Mouse (Mus musculus) liver, embryonic 12.5 days (tissue): ENCODE results near the gene Itga10. TPM values are rescaled to one million over a fixed set of nuclear protein-coding genes. Genes with fewer than 3 reads are reported as not detected.
"Not testable (repeated sequence)": the region's sequence is repeated elsewhere in the genome, so short reads cannot be mapped to it uniquely, and the experiment has no call there.

Experiments used
- ATAC-seq: fragments of 200-750 bp; cut with Nextera tagmentation; 2 replicates; pipeline ENCODE4 v1.8.0; 2017; ENCODE audit warnings: moderate number of reproducible peaks, mild to moderate bottlenecking, moderate library complexity
- H3K27ac ChIP-seq: fragments of 300-500 bp; sonication (generic); 2 replicates; pipeline ENCODE4 v1.5.1; 2016; ENCODE audit warnings: mild to moderate bottlenecking
- H3K27me3 ChIP-seq: fragments of 300-500 bp; sonication (generic); replicated peaks from 2 replicates; pipeline ENCODE4 v1.6.1; 2016; ENCODE audit warnings: mild to moderate bottlenecking, moderate library complexity
- H3K36me3 ChIP-seq: fragments of 300-500 bp; sonication (generic); 2 replicates; pipeline ENCODE4 v1.6.1; 2016; ENCODE audit warnings: mild to moderate bottlenecking, moderate library complexity
- H3K4me1 ChIP-seq: fragments of 300-500 bp; sonication (generic); 2 replicates; pipeline ENCODE4 v1.6.1; 2016
- H3K4me2 ChIP-seq: fragments of 300-500 bp; sonication (generic); 2 replicates; pipeline ENCODE4 v1.6.1; 2016; ENCODE audit warnings: mild to moderate bottlenecking, moderate library complexity
- H3K4me3 ChIP-seq: fragments of 300-500 bp; sonication (generic); 2 replicates; pipeline ENCODE4 v1.5.1; 2016; ENCODE audit warnings: mild to moderate bottlenecking, moderate library complexity
- H3K9ac ChIP-seq: fragments of 300-500 bp; sonication (generic); 2 replicates; pipeline ENCODE4 v1.6.1; 2016; ENCODE audit warnings: mild to moderate bottlenecking, moderate library complexity
- H3K9me3 ChIP-seq: fragments of 300-500 bp; sonication (generic); replicated peaks from 2 replicates; pipeline ENCODE4 v1.6.1; 2016; ENCODE audit warnings: mild to moderate bottlenecking, moderate library complexity
- WGBS: fragments of 180-500 bp; shearing (Covaris S2); methylation state at CpG from one replicate; pipeline ENCODE4 v1.1.7; 2016; ENCODE audit not compliant: insufficient replicate concordance; 5-methylcytosine and 5-hydroxymethylcytosine counted together
- polyA plus RNA-seq: library from polyadenylated mRNA; unstranded; fragments of >200 nt; fragmentation: Nextera tagmentation; extraction: Ambion mirVana; gene quantifications from 2 replicates; pipeline ENCODE4 v1.2.1, GENCODE M21; 2016

Gene Itga10
- polyA plus RNA-seq, 1 experiment from 2014 or later, result 0.30 TPM

GRCm38 (mm10) chr3:96635906-96636305 is 9.5 kb upstream of the Itga10 start:
- Histone ChIP-seq H3K9ac (peak overlapping the region; percentile 97), H3K27me3 (no peaks in the 10 kb centered on the region), H3K9me3 (no peaks in the 10 kb centered on the region), H3K27ac (peak overlapping the region; percentile 85), H3K4me3 (peak overlapping the region; percentile 90), H3K4me2 (peak overlapping the region; percentile 91), H3K36me3 (peaks cover 63% of the 10 kb centered on the region), H3K4me1 (peaks cover 43% of the 10 kb centered on the region)
- WGBS, result 8% methylated on average over 15 of the region's 15 CpGs
- peak; percentile 23; the same call in 1 of the 2 replicates for ATAC-seq

GRCm38 (mm10) chr3:96636448-96636847 is 8.9 kb upstream of the Itga10 start:
- Histone ChIP-seq H3K36me3 (peaks cover 63% of the 10 kb centered on the region), H3K4me2 (peak overlapping the region; percentile 91), H3K9ac (peak overlapping the region; percentile 97), H3K27ac (peak overlapping the region; percentile 85; the same call in 1 of the 2 replicates), H3K9me3 (no peaks in the 10 kb centered on the region), H3K27me3 (no peaks in the 10 kb centered on the region), H3K4me1 (peaks cover 37% of the 10 kb centered on the region), H3K4me3 (peak overlapping the region; percentile 90)
- ATAC-seq, result no peak
- 49% methylated on average over 11 of the region's 11 CpGs for WGBS

- ATAC-seq, result no peak
- Histone ChIP-seq H3K36me3 (peaks cover 56% of the 10 kb centered on the region), H3K4me1 (peaks cover 27% of the 10 kb centered on the region), H3K4me3 (no peak overlapping the region), H3K9ac (no peak overlapping the region), H3K4me2 (no peak overlapping the region), H3K27ac (no peak overlapping the region), H3K9me3 (no peaks in the 10 kb centered on the region), H3K27me3 (no peaks in the 10 kb centered on the region)
- WGBS, result 52% methylated on average over 1 of the region's 1 CpGs
Measured at GRCm38 (mm10) chr3:96639219-96639618, 6.2 kb upstream of the Itga10 start.

DNA sequence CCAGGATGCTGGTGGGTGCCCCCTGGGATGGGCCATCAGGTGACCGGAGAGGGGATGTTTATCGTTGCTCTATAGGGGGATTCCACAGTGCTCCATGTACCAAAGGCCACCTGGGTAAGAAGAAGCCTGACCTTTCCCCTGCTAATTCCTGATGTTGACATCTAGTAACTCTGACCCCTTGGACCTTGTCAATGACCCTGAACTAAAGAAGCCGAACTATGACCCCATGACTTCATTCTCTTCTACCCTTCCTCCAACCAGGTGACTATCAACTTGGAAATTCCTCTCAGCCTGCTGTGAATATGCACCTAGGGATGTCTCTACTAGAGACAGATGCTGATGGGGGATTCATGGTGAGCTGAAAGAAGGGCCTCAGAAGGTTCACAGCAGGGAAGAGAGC is 2.0 kb downstream of the Itga10 start:
- H3K36me3 ChIP-seq, result peaks cover 17% of the 10 kb centered on the region
- H3K9me3 ChIP-seq, result no peaks in the 10 kb centered on the region
- no peaks in the 10 kb centered on the region for H3K27me3 ChIP-seq
- no peaks in the 10 kb centered on the region for H3K4me1 ChIP-seq
- no peak overlapping the region for H3K4me3 ChIP-seq
- H3K9ac ChIP-seq, result no peak overlapping the region
- H3K4me2 ChIP-seq, result no peak overlapping the region
- WGBS, result 74% methylated on average over 3 of the region's 3 CpGs
- H3K27ac ChIP-seq, result no peak overlapping the region
- ATAC-seq, result no peak

- Histone ChIP-seq H3K36me3 (no peaks in the 10 kb centered on the region), H3K9ac (no peak overlapping the region), H3K9me3 (no peaks in the 10 kb centered on the region), H3K4me3 (no peak overlapping the region), H3K27ac (no peak overlapping the region), H3K4me2 (no peak overlapping the region), H3K27me3 (peaks cover 3% of the 10 kb centered on the region; the same call in 1 of the 2 replicates), H3K4me1 (peaks cover 10% of the 10 kb centered on the region)
- WGBS, result 57% methylated on average over 2 of the region's 2 CpGs
- no peak for ATAC-seq
Measured at GRCm38 (mm10) chr3:96660901-96661300, 15.5 kb downstream of the Itga10 start.

GRCm38 (mm10) chr3:96662731-96663316 is 17.4 kb downstream of the Itga10 start:
- H3K4me2 ChIP-seq, result no peak overlapping the region; the same call in 1 of the 2 replicates
- no peak overlapping the region for H3K4me3 ChIP-seq
- no peak overlapping the region for H3K9ac ChIP-seq
- H3K4me1 ChIP-seq, result peaks cover 10% of the 10 kb centered on the region
- H3K36me3 ChIP-seq, result no peaks in the 10 kb centered on the region
- H3K27ac ChIP-seq, result no peak overlapping the region
- H3K9me3 ChIP-seq, result no peaks in the 10 kb centered on the region
- peaks cover 12% of the 10 kb centered on the region; the same call in 1 of the 2 replicates for H3K27me3 ChIP-seq
- no peak for ATAC-seq
- 63% methylated on average over 8 of the region's 8 CpGs for WGBS

DNA sequence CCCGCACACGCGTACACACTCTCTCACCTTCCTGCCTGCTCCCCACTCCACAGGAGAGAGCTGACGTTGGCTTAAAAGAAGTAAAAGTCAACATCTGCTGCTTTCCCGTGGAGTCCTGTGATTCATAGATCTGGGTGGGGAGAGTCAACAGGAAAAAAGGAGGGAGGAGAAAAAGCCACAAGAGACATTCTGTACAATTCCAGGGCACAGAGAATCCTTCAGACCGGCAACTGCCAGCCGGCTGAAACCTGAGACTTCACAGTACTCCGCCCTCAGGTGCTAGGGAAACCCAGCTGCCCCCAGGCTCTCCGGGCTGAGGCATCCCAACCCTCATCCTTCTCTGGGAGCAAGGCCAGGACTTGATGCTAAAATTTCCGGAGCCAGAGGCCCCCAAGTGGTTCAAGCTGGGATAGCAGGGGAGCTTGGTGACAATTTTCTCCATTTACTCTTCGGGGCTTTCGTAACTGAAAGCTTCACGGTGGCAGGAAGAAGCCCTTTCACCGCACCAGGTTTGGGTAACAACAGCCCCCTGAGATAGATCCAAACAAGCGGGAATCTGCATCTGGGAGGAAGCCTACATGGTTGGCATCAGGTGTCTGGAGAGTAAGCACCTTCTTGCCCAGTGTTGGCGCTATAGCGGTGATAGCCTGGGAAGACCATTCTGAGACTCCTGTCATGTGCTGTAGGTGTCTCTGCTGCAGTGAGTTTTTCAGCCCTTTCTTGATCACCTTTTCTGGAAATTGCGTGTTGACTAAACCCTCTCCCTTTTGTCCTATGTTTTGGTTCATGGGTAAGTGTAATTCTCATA is 18.3 kb downstream of the Itga10 start:
- H3K27me3 ChIP-seq, result peaks cover 12% of the 10 kb centered on the region; the same call in 1 of the 2 replicates
- no peak for ATAC-seq
- no peaks in the 10 kb centered on the region for H3K36me3 ChIP-seq
- 11% methylated on average over 18 of the region's 18 CpGs for WGBS
- H3K4me1 ChIP-seq, result peaks cover 10% of the 10 kb centered on the region
- H3K9ac ChIP-seq, result no peak overlapping the region; the same call in 1 of the 2 replicates
- peak overlapping the region; percentile 29 for H3K4me3 ChIP-seq
- H3K9me3 ChIP-seq, result no peaks in the 10 kb centered on the region
- H3K4me2 ChIP-seq, result peak overlapping the region; percentile 66
- H3K27ac ChIP-seq, result no peak overlapping the region

DNA sequence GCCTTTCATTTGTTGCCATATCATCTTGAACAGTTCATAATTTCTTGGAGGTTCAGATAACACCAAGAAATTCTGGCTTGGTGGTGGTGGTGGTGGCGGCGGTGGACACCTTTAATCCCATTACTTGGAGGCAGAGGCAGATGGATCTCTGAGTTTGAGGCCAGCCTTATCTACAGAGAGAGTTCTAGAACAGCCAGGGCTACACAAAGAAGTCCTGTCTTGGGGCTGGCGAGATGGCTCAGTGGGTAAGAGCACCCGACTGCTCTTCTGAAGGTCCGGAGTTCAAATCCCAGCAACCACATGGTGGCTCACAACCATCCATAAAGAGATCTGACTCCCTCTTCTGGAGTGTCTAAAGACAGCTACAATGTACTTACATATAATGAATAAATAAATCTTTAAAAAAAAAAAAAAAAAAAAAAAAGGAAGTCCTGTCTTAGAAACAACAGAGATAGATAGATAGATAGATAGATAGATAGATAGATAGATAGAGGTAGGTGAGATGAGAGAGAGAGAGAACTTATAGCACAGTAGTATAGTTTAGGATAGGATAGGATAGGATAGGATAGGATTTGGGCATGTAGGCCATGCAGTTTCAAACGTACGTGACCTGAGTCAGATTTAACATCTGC is 20.5 kb downstream of the Itga10 start:
- not testable (repeated sequence) for ATAC-seq, H3K4me3 ChIP-seq, H3K9ac ChIP-seq, H3K36me3 ChIP-seq, H3K27ac ChIP-seq, H3K9me3 ChIP-seq, H3K4me2 ChIP-seq
- peaks cover 20% of the 10 kb centered on the region for H3K27me3 ChIP-seq
- peaks cover 26% of the 10 kb centered on the region for H3K4me1 ChIP-seq
- WGBS, result 74% methylated on average over 7 of the region's 7 CpGs

- no peak for ATAC-seq
- Histone ChIP-seq H3K9ac (no peak overlapping the region), H3K4me2 (no peak overlapping the region), H3K27ac (no peak overlapping the region), H3K36me3 (no peaks in the 10 kb centered on the region), H3K9me3 (no peaks in the 10 kb centered on the region), H3K4me3 (no peak overlapping the region), H3K27me3 (peaks cover 29% of the 10 kb centered on the region), H3K4me1 (peaks cover 27% of the 10 kb centered on the region)
- WGBS, result 84% methylated on average over 5 of the region's 5 CpGs
Measured at GRCm38 (mm10) chr3:96666916-96667315, 21.5 kb downstream of the Itga10 start.

DNA sequence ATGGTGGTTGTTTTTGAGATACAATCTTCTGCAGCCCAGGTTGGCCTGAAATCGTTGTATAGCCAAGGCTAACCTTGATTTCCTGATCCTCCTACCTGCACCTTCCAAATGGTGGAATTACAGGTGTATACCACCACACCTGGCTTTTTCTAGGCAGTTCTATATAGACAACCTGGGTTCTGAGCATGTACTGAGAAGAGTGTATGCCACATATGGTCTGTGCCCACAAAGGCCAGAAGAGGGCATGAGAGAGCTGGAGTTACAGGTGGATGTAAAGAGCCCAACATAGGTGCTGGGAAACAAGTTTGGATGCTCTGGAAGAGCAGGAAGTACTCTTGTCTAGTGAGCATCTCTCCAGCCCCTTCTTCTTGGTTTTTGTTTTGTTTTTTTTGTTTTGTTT is 21.9 kb downstream of the Itga10 start:
- Histone ChIP-seq H3K4me3 (no peak overlapping the region), H3K4me2 (no peak overlapping the region), H3K9me3 (no peaks in the 10 kb centered on the region), H3K27ac (no peak overlapping the region), H3K36me3 (no peaks in the 10 kb centered on the region), H3K4me1 (peaks cover 27% of the 10 kb centered on the region), H3K27me3 (peaks cover 33% of the 10 kb centered on the region), H3K9ac (no peak overlapping the region)
- no peak for ATAC-seq
- WGBS, result 13% methylated on average over 1 of the region's 1 CpGs

DNA sequence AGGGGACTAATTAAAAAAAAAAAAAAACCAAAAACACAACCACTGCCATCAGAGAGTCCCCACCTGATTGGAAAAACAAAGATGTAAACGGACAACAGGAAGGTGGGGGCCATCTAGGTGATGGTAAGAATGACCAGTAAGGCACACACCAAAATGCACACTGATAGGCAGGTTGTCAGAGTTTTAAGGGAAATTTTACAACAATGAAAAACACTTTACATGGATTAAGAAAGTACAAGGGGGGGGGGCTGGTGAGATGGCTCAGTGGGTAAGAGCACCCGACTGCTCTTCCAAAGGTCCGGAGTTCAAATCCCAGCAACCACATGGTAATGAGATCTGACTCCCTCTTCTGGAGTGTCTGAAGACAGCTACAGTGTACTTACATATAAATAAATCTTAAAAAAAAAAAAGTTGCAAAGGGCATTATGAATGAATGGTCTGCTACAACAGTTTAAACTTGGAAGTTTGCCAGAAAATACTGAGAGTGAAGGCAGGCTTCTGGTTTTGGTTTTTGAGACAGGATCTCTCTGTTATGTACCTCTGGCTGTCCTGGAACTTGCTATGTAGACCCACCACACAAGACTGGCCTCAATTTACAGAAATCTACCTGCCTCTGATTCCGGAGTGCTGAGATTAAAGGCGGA is 23.2 kb downstream of the Itga10 start:
- Histone ChIP-seq H3K4me2 (no peak overlapping the region), H3K9ac (no peak overlapping the region), H3K4me3 (no peak overlapping the region)

More for the DNA sequence above, 23.2 kb downstream of the Itga10 start:
- 78% methylated on average over 5 of the region's 5 CpGs for WGBS
- peaks cover 21% of the 10 kb centered on the region for H3K4me1 ChIP-seq
- H3K27me3 ChIP-seq, result peaks cover 30% of the 10 kb centered on the region
- no peaks in the 10 kb centered on the region for H3K9me3 ChIP-seq
- no peak overlapping the region for H3K27ac ChIP-seq
- no peaks in the 10 kb centered on the region for H3K36me3 ChIP-seq
- ATAC-seq, result no peak
